Mouse (Mus musculus) megakaryocyte progenitor cell, adult 5-6 weeks (primary cell): ENCODE results near the gene Wdfy3. TPM values are rescaled to one million over a fixed set of nuclear protein-coding genes. Genes with fewer than 3 reads are reported as not detected.
A peak's percentile ranks its signal among the peaks of the same experiment; 100 is the strongest.

ENCODE experiments used
- ATAC-seq: replicated peaks from 2 replicates; pipeline ENCODE4 v1.8.0; 2016; ENCODE audit warnings: mild to moderate bottlenecking, moderate TSS enrichment, inconsistent platforms; ENCODE audit not compliant: poor library complexity
- total RNA-seq, 2 experiments: library from RNA; stranded (forward) in 1 of 2; stranded (reverse) in 1 of 2; fragments of 157-497, 149-512 nt in 1 of 2; fragments of 200-1000 nt in 1 of 2; gene quantifications; 2 replicates each; pipeline versions ENCODE4 v1.2.3 to v1.2.4; 2015 to 2017

Gene Wdfy3
- total RNA-seq, 2 experiments from 2014 or later, result 5.4 to 9.5 TPM

- no peak for ATAC-seq
Measured at GRCm38 (mm10) chr5:101891694-101892416, 177.9 kb downstream of the Wdfy3 start.

GRCm38 (mm10) chr5:101887989-101888388 lies 181.7 kb downstream of the Wdfy3 start:
- no peak for ATAC-seq

GRCm38 (mm10) chr5:101885039-101885438 lies 184.7 kb downstream of the Wdfy3 start:
- ATAC-seq, result no peak

GRCm38 (mm10) chr5:101882191-101882590 lies 187.5 kb downstream of the Wdfy3 start:
- ATAC-seq, result no peak

- ATAC-seq, result no peak
Measured at GRCm38 (mm10) chr5:101879914-101880313, 189.8 kb downstream of the Wdfy3 start.

- no peak for ATAC-seq
Measured at GRCm38 (mm10) chr5:101878403-101878802, 191.3 kb downstream of the Wdfy3 start.

- ATAC-seq, result no peak
Measured at GRCm38 (mm10) chr5:101876185-101876584, 193.5 kb downstream of the Wdfy3 start.

GRCm38 (mm10) chr5:101866722-101867121 lies 203.0 kb downstream of the Wdfy3 start:
- no peak for ATAC-seq

- peak; percentile 81 for ATAC-seq
Measured at GRCm38 (mm10) chr5:101863946-101864345, 205.8 kb downstream of the Wdfy3 start.

- no peak for ATAC-seq
Measured at GRCm38 (mm10) chr5:101862651-101863050, 207.1 kb downstream of the Wdfy3 start.

GRCm38 (mm10) chr5:101861786-101862571 lies 207.7 kb downstream of the Wdfy3 start:
- ATAC-seq, result no peak

- no peak for ATAC-seq
Measured at GRCm38 (mm10) chr5:101858891-101859436, 210.8 kb downstream of the Wdfy3 start.

GRCm38 (mm10) chr5:101855475-101855874 lies 214.2 kb downstream of the Wdfy3 start:
- no peak for ATAC-seq

- peak; percentile 62 for ATAC-seq
Measured at GRCm38 (mm10) chr5:101854667-101855066, 215.1 kb downstream of the Wdfy3 start.

GRCm38 (mm10) chr5:101854100-101854499 lies 215.6 kb downstream of the Wdfy3 start:
- no peak for ATAC-seq

- ATAC-seq, result no peak
Measured at GRCm38 (mm10) chr5:101852116-101852680, 217.5 kb downstream of the Wdfy3 start.

- peak; percentile 59 for ATAC-seq
Measured at GRCm38 (mm10) chr5:101851133-101851532, 218.6 kb downstream of the Wdfy3 start.

- ATAC-seq, result peak; percentile 72
Measured at GRCm38 (mm10) chr5:101847762-101848161, 222.0 kb downstream of the Wdfy3 start.

- ATAC-seq, result no peak
Measured at GRCm38 (mm10) chr5:101847323-101847722, 222.4 kb downstream of the Wdfy3 start.

- no peak for ATAC-seq
Measured at GRCm38 (mm10) chr5:101845930-101846329, 223.8 kb downstream of the Wdfy3 start.

- ATAC-seq, result no peak
Measured at GRCm38 (mm10) chr5:101845011-101845410, 224.7 kb downstream of the Wdfy3 start.
